Mouse (Mus musculus): ENCODE data around the gene Rars2. TPM values are rescaled to one million over a fixed set of nuclear protein-coding genes. Genes with fewer than 3 reads are reported as not detected.

The Rars2 gene
- 61.8 TPM for polyA plus RNA-seq (2017; shearing (Covaris generic))

GRCm38 (mm10) chr4:34614630-34615094 lies at the start of gene Rars2, which contains the start of gene Orc3:
TSS of gene Rars2 (plus strand) at chr4:34614957.
TSS of gene Orc3 (minus strand) at chr4:34614944.

GRCm38 (mm10) chr4:34686874-34687567 lies 72.3 kb downstream of the Rars2 start, which contains the start of gene Slc35a1:
TSS of gene Slc35a1 (minus strand) at chr4:34687438.

Other genes starting within 250 kb of the Rars2 start
- gene Akirin2, start 64.0 kb upstream of the Rars2 start, polyA plus RNA-seq (2017; shearing (Covaris generic)) = 3.9 TPM
- 122 TPM for gene Orc3, start within 50 bp of the Rars2 start, polyA plus RNA-seq (2017; shearing (Covaris generic))
- 38.4 TPM for gene Slc35a1, start 72.5 kb downstream of the Rars2 start, polyA plus RNA-seq (2017; shearing (Covaris generic))
- not detected for gene Cfap206, start 115.2 kb downstream of the Rars2 start, polyA plus RNA-seq (2017; shearing (Covaris generic))
- not detected for gene Gm136, start 141.3 kb downstream of the Rars2 start, polyA plus RNA-seq (2017; shearing (Covaris generic))
- 65.5 TPM for gene Smim8, start 163.5 kb downstream of the Rars2 start, polyA plus RNA-seq (2017; shearing (Covaris generic))